Mouse (Mus musculus) spleen, embryonic (tissue): Measurements from ENCODE around the gene Olfr586.

Experiments
- CTCF ChIA-PET: fragments of 350-600 bp; sonication (Branson Sonifier 250); formaldehyde crosslinking; loops from one replicate; lab custom pipeline; 2022; lab: Charles Lee

Gene Olfr586

GRCm38 (mm10) chr7:103125538-103125937 lies at the start of gene Olfr586:
Olfr586 (minus strand) TSS chr7:103125638.
- CTCF ChIA-PET: no interaction called here

- CTCF ChIA-PET: no interaction called here
Measured at GRCm38 (mm10) chr7:103169697-103170096, 44.3 kb upstream of the Olfr586 start.

GRCm38 (mm10) chr7:103156256-103156655 lies 30.8 kb upstream of the Olfr586 start, which contains the start of gene Olfr589:
Olfr589 (minus strand) TSS chr7:103156356.
- CTCF ChIA-PET: no interaction called here

- CTCF ChIA-PET: no interaction called here
Measured at GRCm38 (mm10) chr7:103140579-103140978, 15.1 kb upstream of the Olfr586 start, which contains the start of gene Olfr588-ps1. Olfr588-ps1 (plus strand) TSS chr7:103140879.

- CTCF ChIA-PET: no interaction called here
Measured at GRCm38 (mm10) chr7:103119406-103119805, 6.0 kb downstream of the Olfr586 start.

GRCm38 (mm10) chr7:103097420-103097819 lies 28.0 kb downstream of the Olfr586 start, which contains the start of gene Olfr585:
Olfr585 (plus strand) TSS chr7:103097720.
- CTCF ChIA-PET: no interaction called here

GRCm38 (mm10) chr7:103081585-103081984 lies 43.9 kb downstream of the Olfr586 start, which contains the start of gene Olfr584:
Olfr584 (plus strand) TSS chr7:103081885.
- CTCF ChIA-PET: no interaction called here
